Mouse (Mus musculus) gastrocnemius, postnatal 10 days (tissue): ENCODE data around the gene Abcg5. TPM values are rescaled to one million over a fixed set of nuclear protein-coding genes. Genes with fewer than 3 reads are reported as not detected.

Source experiments
- DNase-seq: peaks from one replicate; pipeline ENCODE4 v3.0.0; 2021; ENCODE audit warnings: mixed read lengths
- total RNA-seq, 2 experiments: library from RNA; stranded (reverse); gene quantifications; 2 replicates each; pipeline ENCODE4 v1.2.3; 2021

Abcg5 gene
- total RNA-seq, 2 experiments from 2014 or later, result not detected

DNA sequence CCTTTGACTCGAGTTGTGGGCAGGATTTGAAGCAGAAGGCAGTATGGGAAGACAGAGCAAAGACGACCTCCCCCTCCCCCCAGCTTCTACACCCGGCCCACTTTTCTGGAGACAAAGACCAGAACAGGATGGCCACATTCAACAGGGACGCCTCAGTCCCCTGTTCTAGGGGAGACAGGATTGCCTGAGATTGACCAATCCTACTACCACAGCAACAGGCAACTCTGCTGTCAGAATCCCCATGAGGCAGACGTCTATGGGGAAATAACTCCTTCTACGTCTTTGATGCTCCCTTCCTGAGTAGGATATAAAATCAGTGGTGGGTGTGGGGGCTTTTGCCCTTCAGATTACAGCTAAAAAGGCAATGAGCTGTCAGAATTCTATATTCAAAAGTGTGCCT, 1.5 kb upstream of the Abcg5 start:
- DNase-seq, result no peak

DNA sequence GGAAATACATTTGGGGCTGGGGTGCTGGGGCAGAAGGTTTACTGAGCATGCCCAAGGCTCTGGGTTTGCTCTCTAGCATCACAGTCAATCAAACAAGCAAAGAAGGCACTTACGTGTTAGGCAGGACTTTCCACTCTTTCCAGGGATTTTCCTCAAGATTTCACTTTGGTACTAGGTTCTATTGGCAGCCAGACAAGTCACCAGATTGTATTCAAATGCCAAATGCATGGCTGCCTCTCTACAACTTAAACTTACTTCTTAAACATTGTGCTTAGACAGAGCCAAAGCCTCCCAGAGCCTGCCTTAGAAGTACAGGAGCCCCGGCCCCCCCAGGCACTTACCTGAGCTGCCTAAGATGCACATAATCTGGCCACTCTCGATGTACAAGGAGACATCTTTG, 1.1 kb downstream of the Abcg5 start:
- DNase-seq, result no peak

DNA sequence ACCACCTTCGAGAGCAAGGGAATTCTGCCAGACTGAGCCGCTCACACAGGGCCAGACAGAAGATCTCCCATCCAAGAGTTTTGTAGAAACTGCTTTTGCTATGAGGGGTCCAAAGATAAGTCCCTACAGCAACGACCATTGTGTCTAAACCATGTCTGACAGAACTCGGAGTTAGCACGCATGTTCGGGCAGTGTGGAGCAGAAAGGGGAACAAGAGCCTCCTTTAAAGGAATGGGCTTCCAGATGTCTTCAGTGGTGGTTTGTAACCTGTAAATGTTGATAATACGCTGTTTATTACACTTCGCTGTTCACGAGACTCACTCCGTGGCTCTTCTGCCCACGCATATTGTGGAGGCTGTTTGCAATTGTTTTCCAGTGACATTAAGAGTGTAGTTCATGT, 5.2 kb downstream of the Abcg5 start:
- no peak for DNase-seq

DNA sequence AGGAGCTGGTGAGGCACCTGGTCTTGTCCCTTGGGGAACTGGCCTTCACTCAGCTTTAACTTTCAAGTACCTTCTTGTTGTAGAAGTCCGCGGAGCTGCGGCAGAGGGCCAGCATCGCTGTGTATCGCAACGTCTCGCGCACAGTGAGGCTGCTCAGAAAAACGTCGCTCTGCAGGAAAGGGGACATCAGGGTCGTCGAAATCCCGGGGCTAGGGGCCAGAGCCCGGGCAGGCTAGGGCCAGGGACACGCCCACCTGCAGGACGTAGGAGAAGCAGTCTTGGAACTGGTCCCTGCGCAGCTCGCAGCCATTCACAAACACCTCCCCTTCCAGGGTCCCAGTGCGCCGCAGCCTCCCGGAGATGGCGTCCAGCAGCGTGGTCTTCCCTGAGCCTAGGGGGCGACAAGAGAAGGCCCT, 6.9 kb downstream of the Abcg5 start, which contains the start of gene Abcg8:
Gene Abcg8 (plus strand): TSS at position 352 of the 416 bp plus-strand sequence.
- DNase-seq, result peak; percentile 26

DNA sequence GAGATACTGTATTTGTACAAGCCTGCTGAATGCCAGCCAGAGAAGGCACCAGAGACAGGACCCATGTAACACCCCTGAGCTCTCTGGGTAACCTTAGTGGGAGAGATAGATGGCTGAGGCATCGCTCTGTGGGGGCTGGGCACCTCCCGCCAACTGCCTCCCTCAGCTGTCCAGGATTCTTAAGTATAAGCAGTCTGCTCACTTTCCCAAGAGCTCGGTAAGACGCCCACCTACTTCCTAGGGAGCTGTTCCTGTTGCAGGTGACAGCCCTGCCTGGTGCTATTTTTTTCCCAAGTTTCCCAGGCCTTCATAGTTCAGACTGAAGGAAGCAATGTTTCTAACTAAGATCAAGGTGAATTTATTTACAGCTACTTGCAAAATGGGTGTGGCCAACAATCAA, 7.6 kb downstream of the Abcg5 start:
- DNase-seq, result no peak

DNA sequence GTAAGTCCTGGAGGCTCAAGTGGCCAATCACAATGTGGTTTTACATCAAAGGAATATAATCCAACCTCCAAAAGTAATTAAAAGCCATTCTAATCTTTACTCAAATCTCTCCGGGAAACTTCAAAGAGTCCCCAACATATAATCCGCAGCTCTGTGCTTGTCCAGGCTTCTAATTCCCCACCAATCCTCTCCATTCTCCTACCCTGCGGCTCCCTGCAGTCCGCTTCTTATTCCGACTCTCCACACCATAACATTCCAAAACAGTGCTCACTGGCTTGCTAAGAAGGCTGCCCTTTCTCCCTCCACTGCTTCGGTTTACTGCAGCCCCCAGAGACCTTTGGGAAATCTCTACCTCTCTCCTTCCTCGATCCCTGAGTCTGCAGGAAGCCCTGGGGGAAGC, 8.8 kb downstream of the Abcg5 start:
- no peak for DNase-seq

DNA sequence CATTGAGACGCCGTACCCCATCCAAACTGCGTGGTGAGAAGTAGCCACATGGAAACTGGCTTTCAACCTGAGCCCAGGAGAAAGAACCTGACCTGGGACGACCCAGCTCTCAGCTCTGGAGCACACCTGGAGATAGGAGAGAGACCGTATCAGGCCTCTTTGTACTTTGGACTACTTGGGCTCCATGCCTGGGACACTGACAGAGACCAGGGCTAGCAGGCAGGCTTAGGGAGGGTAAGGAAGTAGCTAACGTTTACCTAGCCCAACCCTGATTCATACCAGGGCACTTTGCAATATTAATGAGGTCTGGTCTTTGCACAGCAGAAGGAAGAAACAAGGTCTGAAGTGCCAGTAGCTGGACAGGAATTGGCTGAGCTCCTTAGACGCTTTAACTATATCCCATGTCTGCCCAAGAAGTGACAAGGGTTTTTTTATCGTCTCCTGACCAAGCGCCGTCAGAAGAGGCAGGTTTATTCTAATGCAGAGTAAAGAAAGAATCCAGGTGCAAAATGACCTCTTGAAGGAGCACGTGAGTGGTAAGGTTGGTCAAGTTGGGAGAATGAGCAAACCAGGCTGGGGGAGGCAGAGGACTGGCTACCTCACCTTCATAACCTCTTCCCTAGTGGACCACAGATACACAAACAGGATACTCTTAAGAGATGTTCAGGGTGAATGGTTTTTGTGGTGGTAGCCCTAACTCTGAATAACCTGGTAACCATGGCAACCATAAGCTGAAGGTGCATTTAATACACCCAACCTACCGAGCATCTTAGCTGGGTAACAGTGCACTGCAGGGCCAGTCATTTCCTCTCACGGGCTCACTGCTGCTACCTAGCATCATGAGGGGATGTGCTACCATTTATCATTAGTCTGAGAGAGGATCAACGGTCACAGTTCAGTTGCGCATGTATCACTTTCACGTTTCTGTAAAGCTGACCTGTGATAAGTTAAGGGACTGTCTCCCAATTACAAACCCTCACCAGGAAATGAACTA, 10.1 kb downstream of the Abcg5 start:
- DNase-seq, result no peak

DNA sequence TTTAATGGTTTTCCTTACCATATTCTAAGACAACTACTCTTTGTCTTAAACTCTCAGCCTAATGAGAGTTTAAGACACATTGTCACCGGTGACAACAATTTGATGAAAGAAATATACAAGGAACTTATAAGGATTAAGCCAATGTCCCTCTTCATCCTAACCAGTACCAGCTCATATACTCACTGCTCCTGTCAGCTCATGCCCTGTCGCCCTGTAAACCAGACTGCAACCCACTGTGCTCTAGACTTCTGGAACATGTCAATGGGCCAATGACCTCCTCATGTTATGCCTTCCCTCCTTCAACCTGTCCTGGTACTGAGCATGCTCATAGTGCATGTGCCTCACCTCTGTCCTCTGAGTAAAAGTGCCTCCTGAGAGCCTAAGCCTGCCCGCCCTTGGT, 15.0 kb downstream of the Abcg5 start:
- DNase-seq, result no peak

DNA sequence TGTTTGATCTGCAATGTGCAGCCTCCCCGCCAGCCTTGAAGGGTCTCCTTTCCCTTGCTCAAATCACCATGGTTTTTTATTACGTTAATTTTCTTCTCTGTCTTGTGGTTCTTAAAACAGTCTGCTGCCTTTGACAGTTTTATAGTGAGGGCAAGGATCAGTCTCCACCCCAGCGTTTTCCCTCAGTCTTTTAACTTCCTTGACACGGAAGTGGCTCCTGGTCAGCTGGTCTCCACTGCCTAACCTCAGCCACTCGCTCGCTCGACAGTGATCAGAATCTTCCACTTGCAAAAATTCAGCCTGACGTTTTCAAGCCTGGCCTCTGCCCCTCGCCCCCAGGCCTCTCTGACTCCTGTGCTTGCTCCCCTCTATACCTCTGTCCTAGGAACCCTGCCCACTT, 17.1 kb downstream of the Abcg5 start:
- no peak for DNase-seq

DNA sequence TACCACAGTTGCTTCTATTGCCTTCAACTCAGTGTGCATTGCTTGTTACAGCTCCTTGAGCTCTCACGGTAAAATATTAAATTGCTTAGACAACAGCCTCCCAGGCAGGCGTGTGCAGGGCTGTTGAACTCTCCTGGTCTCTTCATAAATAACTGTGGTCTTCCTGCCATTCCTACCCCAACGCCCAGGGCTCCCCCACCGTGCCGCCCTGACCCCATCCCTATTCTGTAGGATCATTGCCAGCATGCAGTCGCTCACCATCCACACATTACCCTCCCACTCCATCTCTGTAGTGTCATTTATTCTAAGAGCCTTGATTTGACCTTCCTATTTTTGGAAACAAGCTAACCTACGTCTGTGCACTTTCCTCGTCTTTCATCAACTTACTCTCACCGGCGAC, 17.8 kb downstream of the Abcg5 start:
- DNase-seq, result no peak

DNA sequence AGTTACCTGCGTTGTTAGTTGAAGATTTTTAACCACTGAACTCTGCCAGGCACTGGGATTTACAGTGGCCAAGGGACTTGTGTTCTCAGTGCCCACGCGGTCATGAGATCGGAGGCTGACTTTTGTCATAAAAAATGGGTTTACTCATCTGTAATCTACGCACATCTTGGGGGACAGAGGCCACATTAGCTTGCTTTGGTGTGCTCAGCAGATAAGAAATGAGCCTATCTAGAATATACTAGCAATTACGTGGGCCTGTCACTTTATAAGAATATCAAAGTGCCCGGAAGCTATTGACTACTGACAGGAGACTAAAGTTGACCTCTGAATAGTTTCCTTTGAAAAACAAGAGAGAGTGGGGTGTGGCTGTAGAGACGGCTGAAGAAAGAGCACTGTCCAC, 23.9 kb downstream of the Abcg5 start:
- no peak for DNase-seq

DNA sequence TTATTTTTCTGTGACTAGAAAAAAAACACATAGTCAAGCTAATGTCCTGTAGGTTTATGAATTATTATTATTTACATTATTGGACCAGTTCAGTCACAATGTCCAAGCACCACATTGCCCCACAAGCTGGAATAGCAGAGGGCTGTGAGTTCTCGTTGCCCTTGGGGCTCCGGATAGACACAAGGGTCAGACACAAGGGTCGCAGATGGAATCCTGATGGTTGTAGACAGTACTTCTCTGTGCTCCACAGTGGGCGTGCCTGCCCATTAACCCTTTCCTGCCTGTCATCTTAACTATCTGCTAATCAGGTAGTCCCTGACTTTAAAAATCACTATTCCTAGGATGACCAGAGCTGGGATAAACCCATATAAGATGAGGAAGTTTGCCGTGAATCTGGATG, 24.6 kb downstream of the Abcg5 start:
- DNase-seq, result no peak

DNA sequence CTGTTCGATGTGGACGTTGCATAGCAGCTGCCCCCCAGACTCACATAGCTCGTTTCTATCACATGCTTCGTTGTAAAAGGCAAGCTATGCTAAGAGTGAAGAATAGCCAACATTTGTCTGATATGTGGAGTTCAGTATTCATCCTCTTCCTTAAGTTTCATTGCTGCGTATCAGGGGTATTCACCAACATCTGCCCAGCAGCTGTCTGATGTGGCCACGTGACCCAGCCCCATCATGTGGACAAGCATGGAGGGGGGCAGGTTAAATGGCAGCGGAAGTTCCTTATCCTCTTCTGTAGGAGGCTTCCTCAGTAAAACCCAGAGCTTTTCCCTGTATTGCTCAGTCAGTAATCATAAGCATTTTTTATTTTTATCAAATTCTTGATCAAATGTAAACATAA, 25.0 kb downstream of the Abcg5 start:
- DNase-seq, result no peak

DNA sequence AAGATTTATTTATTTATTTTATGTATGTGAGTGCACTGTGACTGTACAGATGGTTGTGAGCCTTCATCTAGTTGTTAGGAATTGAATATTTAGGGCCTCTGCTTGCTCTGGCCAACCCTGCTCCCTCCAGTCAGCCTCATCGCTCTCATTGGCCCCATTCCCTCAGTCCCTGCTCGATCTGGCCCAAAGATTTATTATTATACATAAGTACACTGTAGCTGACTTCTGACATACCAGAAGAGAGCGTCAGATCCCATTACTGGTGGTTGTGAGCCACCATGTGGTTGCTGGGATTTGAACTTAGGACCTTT, 25.4 kb downstream of the Abcg5 start:
- DNase-seq, result no peak

DNA sequence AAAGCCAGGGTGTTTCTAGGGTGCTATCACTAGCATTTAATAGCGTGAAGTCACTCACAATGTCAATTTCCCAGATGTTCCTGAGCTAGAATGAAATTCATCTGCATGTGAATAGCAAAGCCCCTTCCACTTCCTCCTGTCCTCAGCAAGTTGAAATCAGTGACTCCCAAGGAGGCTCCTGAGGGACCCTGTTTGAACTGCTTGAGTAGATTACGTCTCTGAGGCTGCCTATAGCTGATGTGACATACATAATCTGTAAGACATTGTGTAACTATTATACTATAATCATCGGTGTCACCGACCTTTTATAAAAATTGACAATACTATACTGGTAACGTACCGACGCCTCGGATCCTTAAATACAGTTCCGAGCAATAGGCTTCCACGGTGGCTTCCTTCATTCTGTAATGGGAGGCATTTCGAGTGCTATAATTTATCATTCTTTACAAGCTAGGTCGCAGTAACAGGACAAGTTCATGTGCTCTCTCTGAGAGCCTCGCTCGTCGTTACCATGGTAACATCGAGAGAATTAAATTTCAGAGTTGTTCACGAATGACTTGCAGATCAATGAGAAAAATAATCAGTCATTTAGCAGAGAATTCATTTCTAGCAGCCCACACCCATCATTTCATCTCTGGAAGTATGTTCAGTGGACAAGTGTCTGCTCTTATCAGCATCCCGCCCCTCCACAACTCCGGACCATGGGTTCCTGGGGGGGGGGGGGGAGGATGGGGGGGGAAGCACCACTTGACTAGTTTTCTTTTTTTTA, 26.0 kb downstream of the Abcg5 start:
- no peak for DNase-seq

DNA sequence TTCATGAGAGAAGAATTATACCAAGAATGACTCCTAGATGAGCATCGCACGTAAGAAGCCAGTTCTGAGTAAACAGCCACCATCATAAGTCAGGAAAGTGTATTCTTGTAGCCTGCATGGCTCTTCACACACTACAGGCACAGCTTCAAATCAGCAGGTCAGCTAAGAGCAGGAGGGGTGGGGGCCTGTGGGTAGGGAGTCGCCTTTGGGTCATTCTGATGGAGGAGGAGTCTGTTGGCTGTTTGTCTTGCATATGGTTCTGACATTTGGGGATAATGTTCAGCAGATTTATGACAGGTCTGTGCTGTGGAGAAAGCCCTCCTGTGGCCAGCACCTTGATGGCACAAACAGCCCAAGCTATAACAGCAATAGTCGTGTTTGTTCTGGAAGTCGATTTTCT, 26.6 kb downstream of the Abcg5 start:
- no peak for DNase-seq

DNA sequence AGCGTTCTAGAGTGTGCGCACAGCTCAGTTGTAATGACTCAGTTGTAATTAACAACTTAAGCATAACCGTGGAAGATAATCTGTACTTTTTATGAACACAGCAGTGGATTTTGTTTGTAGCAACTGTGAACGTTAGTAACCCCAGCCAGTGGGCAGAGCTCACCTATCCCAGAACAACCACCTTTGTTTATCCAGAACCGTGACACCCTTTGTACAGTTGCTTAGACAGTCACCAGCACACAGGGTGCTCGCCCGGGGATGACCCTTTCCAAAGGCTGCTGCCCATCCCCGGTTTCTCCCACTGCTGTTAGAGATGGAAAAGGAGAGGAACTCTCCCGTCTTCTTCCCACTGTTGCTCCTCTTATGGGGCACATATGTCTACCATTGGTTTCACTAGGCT, 29.3 kb downstream of the Abcg5 start:
- DNase-seq, result no peak

DNA sequence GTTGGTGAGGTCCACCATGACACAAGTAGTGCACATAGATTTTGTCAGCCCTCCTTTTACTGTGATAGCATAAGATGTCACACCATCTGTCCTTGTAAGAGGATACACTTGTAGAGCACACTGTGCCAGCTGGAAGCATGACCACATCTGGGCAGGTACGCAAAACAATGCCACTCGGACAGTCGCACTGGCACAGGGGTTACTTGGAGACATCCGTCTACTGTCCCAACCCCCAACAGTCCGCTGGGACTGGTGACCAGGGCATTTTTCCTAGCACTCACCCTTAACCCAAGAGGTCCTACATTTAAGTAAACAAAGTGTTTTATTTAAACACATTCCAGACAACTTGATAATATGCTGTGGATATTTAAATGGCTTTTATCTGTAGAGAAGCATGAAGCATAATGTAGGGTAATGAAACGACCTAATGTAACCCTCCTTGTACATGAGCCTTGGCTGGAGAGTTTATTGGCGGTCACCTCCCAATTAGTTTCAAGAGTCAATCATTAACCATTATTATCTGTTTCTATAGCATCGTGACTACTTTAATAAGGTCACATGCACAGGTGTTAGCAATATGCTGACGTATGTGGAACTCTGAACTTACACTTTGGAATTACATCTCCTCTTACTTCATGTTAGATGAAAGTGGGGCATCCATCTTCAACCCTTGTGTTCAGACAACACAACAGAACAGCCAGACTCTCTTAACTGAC, 32.4 kb downstream of the Abcg5 start:
- no peak for DNase-seq

DNA sequence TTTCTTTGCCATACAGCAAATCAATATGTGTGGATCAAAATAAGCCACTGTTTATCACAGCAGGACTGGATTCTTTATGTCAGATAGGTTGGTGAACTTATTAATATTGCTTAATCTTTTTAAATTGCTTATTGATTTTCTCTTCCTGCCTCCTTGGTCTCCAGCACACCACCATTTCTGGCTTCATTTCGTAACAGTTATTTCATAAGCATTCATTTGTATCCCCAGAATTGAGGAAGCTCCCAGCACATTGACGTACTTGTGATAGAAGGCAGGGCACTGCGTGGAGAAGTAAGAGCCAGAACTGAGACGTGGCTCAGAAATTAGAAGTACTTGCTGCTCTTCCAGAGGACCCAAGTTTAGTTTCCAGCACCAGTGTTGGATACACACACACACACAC, 35.2 kb downstream of the Abcg5 start:
- DNase-seq, result no peak

DNA sequence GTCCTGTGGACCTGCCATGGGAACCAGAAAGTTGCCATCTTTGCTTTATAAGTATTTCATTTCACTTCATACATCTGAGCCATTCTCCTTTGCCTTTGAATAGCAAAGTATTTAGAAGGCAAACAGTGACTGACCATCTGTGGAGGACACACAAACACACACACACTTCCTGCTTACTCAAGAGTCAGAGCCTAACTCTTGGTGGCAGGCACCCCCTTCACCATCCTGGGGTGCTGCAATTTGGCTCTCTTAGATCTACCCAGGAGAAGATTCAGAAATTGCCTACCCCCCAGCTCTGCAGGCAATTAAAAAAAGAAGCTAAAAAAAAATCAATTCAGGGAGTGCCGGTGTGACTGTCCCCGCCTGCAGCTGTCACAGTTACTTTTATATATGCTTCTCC, 36.3 kb downstream of the Abcg5 start:
- DNase-seq, result no peak

DNA sequence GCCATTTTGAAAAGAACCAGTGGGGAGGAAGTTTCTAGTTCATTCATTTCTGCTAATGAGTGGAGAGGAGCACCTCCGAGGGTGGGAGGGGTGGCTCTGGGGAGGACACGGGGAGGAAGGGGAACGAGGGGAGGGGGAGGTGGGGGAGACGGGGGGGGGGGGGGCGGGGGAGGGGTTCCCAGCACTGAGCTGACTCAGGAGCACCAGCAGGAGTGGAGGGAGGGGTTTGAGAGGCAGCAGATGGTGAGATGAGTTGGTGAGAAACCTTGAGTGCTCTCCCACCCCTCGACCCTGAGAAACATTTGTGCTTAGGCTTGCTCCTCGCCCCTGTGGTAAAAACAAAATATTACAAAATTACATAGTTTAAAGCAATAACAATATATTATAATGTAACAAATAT, 36.9 kb downstream of the Abcg5 start:
- no peak for DNase-seq

DNA sequence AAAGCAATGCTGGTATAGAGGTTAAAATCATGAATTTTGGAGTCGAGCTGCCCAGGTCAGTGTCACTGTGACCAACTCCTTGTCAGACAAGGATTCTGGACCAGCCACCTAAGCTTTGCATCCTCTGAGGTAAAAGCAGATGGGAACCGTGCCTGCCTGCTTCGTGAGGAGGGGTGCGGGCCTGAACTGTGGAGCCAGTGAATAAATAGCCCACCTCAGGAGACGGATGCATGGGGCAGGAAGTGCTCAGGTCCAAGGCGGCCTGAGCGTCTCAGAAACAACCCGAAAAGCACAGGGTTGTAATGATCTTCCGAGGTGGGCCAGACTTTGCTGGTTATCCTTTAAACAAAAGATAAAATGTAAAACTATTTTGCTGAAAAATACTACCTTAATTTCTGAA, 37.7 kb downstream of the Abcg5 start:
- DNase-seq, result no peak
